Mouse (Mus musculus): ENCODE measurements around the gene Gna13.
"Not testable (repeated sequence)": the region's sequence is repeated elsewhere in the genome, so short reads cannot be mapped to it uniquely, and the experiment has no call there.

Gene Gna13

GRCm38 (mm10) chr11:109362463-109363190 is at the start of gene Gna13:
Gene Gna13 (plus strand): TSS chr11:109362831.
- peak; percentile 76 for DNase-seq (ENCODE audit: low read depth, low spot score)

- no peak for DNase-seq (ENCODE audit: low read depth, low spot score)
Measured at GRCm38 (mm10) chr11:109316921-109317320, 45.7 kb upstream of the Gna13 start.

- no peak for DNase-seq (ENCODE audit: low read depth, low spot score)
Measured at GRCm38 (mm10) chr11:109319471-109319870, 43.2 kb upstream of the Gna13 start.

- DNase-seq (ENCODE audit: low read depth, low spot score): no peak
Measured at GRCm38 (mm10) chr11:109319946-109320345, 42.7 kb upstream of the Gna13 start.

GRCm38 (mm10) chr11:109320361-109320933 is 42.2 kb upstream of the Gna13 start:
- no peak for DNase-seq (ENCODE audit: low read depth, low spot score)

GRCm38 (mm10) chr11:109326270-109326669 is 36.4 kb upstream of the Gna13 start:
- no peak for DNase-seq (ENCODE audit: low read depth, low spot score)

- no peak for DNase-seq (ENCODE audit: low read depth, low spot score)
Measured at GRCm38 (mm10) chr11:109327381-109327780, 35.2 kb upstream of the Gna13 start.

GRCm38 (mm10) chr11:109327952-109328351 is 34.7 kb upstream of the Gna13 start:
- no peak for DNase-seq (ENCODE audit: low read depth, low spot score)

- DNase-seq (ENCODE audit: low read depth, low spot score): no peak
Measured at GRCm38 (mm10) chr11:109329331-109329730, 33.3 kb upstream of the Gna13 start.

GRCm38 (mm10) chr11:109330706-109331393 is 31.8 kb upstream of the Gna13 start:
- DNase-seq (ENCODE audit: low read depth, low spot score): no peak

GRCm38 (mm10) chr11:109331424-109331824 is 31.2 kb upstream of the Gna13 start:
- peak; percentile 80 for DNase-seq (ENCODE audit: low read depth, low spot score)

- DNase-seq (ENCODE audit: low read depth, low spot score): no peak
Measured at GRCm38 (mm10) chr11:109332722-109333121, 29.9 kb upstream of the Gna13 start.

GRCm38 (mm10) chr11:109334773-109335172 is 27.9 kb upstream of the Gna13 start:
- no peak for DNase-seq (ENCODE audit: low read depth, low spot score)

- no peak for DNase-seq (ENCODE audit: low read depth, low spot score)
Measured at GRCm38 (mm10) chr11:109335890-109336289, 26.7 kb upstream of the Gna13 start.

- DNase-seq (ENCODE audit: low read depth, low spot score): no peak
Measured at GRCm38 (mm10) chr11:109339155-109339938, 23.3 kb upstream of the Gna13 start.

- no peak for DNase-seq (ENCODE audit: low read depth, low spot score)
Measured at GRCm38 (mm10) chr11:109340541-109340940, 22.1 kb upstream of the Gna13 start.

- DNase-seq (ENCODE audit: low read depth, low spot score): not testable (repeated sequence)
Measured at GRCm38 (mm10) chr11:109342666-109343065, 20.0 kb upstream of the Gna13 start.

GRCm38 (mm10) chr11:109343558-109343957 is 19.1 kb upstream of the Gna13 start:
- DNase-seq (ENCODE audit: low read depth, low spot score): no peak

- no peak for DNase-seq (ENCODE audit: low read depth, low spot score)
Measured at GRCm38 (mm10) chr11:109343991-109344599, 18.5 kb upstream of the Gna13 start.

- no peak for DNase-seq (ENCODE audit: low read depth, low spot score)
Measured at GRCm38 (mm10) chr11:109347242-109347959, 15.2 kb upstream of the Gna13 start.

- DNase-seq (ENCODE audit: low read depth, low spot score): no peak
Measured at GRCm38 (mm10) chr11:109348408-109348807, 14.2 kb upstream of the Gna13 start.
